Mouse (Mus musculus): ENCODE data around the gene Rplp0. TPM values are rescaled to one million over a fixed set of nuclear protein-coding genes. Genes with fewer than 3 reads are reported as not detected.

The Rplp0 gene
- polyA plus RNA-seq, 1 experiment = 2,538 TPM

- H3K4me1 ChIP-seq = peaks cover 96% of the 10 kb centered on the region
- TF ChIP-seq FLI1 (IDR thresholded peaks at IDR 0.05; ENCODE audit: low read length) = no peak
- TF ChIP-seq GATA1 (IDR thresholded peaks at IDR 0.05; ENCODE audit: borderline replicate concordance, low read length) = no peak
- no peak overlapping the region for H3K4me3 ChIP-seq (replicated peaks)
- no peaks in the 10 kb centered on the region for H3K9me3 ChIP-seq
- no peaks in the 10 kb centered on the region for H3K27me3 ChIP-seq (replicated peaks)
- peaks cover 44% of the 10 kb centered on the region for H3K36me3 ChIP-seq (replicated peaks; ENCODE audit: low read length)
Measured at GRCm38 (mm10) chr5:115526456-115527202, 32.6 kb upstream of the Rplp0 start.

GRCm38 (mm10) chr5:115528128-115528527 is 31.1 kb upstream of the Rplp0 start:
- Histone ChIP-seq H3K27me3 (replicated peaks) (no peaks in the 10 kb centered on the region), H3K4me1 (peaks cover 96% of the 10 kb centered on the region), H3K9me3 (no peaks in the 10 kb centered on the region), H3K36me3 (replicated peaks; ENCODE audit: low read length) (peaks cover 48% of the 10 kb centered on the region), H3K4me3 (replicated peaks) (peak overlapping the region; percentile 50)
- TF ChIP-seq FLI1 (IDR thresholded peaks at IDR 0.05; ENCODE audit: low read length) = no peak

GRCm38 (mm10) chr5:115529364-115529741 is 29.9 kb upstream of the Rplp0 start:
- Histone ChIP-seq H3K27me3 (replicated peaks) (no peaks in the 10 kb centered on the region), H3K4me1 (peaks cover 96% of the 10 kb centered on the region), H3K4me3 (replicated peaks) (peak overlapping the region; percentile 87), H3K36me3 (replicated peaks; ENCODE audit: low read length) (peaks cover 48% of the 10 kb centered on the region), H3K9me3 (no peaks in the 10 kb centered on the region)
- no peak for TF ChIP-seq GATA1 (IDR thresholded peaks at IDR 0.05; ENCODE audit: borderline replicate concordance, low read length)
- TF ChIP-seq FLI1 (IDR thresholded peaks at IDR 0.05; ENCODE audit: low read length) = no peak

- peaks cover 96% of the 10 kb centered on the region for H3K4me1 ChIP-seq
- H3K27me3 ChIP-seq (replicated peaks) = no peaks in the 10 kb centered on the region
- no peaks in the 10 kb centered on the region for H3K9me3 ChIP-seq
- H3K4me3 ChIP-seq (replicated peaks) = peak overlapping the region; percentile 87
- TF ChIP-seq FLI1 (IDR thresholded peaks at IDR 0.05; ENCODE audit: low read length) = no peak
- TF ChIP-seq GATA1 (IDR thresholded peaks at IDR 0.05; ENCODE audit: borderline replicate concordance, low read length) = no peak
- peaks cover 42% of the 10 kb centered on the region for H3K36me3 ChIP-seq (replicated peaks; ENCODE audit: low read length)
Measured at GRCm38 (mm10) chr5:115529742-115530446, 29.4 kb upstream of the Rplp0 start.

GRCm38 (mm10) chr5:115530447-115530809 is 28.8 kb upstream of the Rplp0 start:
- peak overlapping the region; percentile 87 for H3K4me3 ChIP-seq (replicated peaks)
- peaks cover 96% of the 10 kb centered on the region for H3K4me1 ChIP-seq

GRCm38 (mm10) chr5:115531671-115532270 is 27.5 kb upstream of the Rplp0 start:
- Histone ChIP-seq H3K4me1 (peaks cover 96% of the 10 kb centered on the region), H3K4me3 (replicated peaks) (peak overlapping the region; percentile 88), H3K27me3 (replicated peaks) (no peaks in the 10 kb centered on the region), H3K36me3 (replicated peaks; ENCODE audit: low read length) (peaks cover 23% of the 10 kb centered on the region), H3K9me3 (no peaks in the 10 kb centered on the region)
- no peak for TF ChIP-seq FLI1 (IDR thresholded peaks at IDR 0.05; ENCODE audit: low read length)
- TF ChIP-seq GATA1 (IDR thresholded peaks at IDR 0.05; ENCODE audit: borderline replicate concordance, low read length) = no peak

More at GRCm38 (mm10) chr5:115530447-115530809, 28.8 kb upstream of the Rplp0 start:
- no peak for TF ChIP-seq FLI1 (IDR thresholded peaks at IDR 0.05; ENCODE audit: low read length)
- no peak for TF ChIP-seq GATA1 (IDR thresholded peaks at IDR 0.05; ENCODE audit: borderline replicate concordance, low read length)
- peaks cover 37% of the 10 kb centered on the region for H3K36me3 ChIP-seq (replicated peaks; ENCODE audit: low read length)
- no peaks in the 10 kb centered on the region for H3K9me3 ChIP-seq
- H3K27me3 ChIP-seq (replicated peaks) = no peaks in the 10 kb centered on the region

- H3K4me1 ChIP-seq = peaks cover 94% of the 10 kb centered on the region
- no peak for TF ChIP-seq FLI1 (IDR thresholded peaks at IDR 0.05; ENCODE audit: low read length)
- TF ChIP-seq GATA1 (IDR thresholded peaks at IDR 0.05; ENCODE audit: borderline replicate concordance, low read length) = no peak
- H3K36me3 ChIP-seq (replicated peaks; ENCODE audit: low read length) = peaks cover 10% of the 10 kb centered on the region
- no peaks in the 10 kb centered on the region for H3K9me3 ChIP-seq
- H3K4me3 ChIP-seq (replicated peaks) = peak overlapping the region; percentile 75
- H3K27me3 ChIP-seq (replicated peaks) = no peaks in the 10 kb centered on the region
Measured at GRCm38 (mm10) chr5:115534290-115534731, 25.0 kb upstream of the Rplp0 start.

GRCm38 (mm10) chr5:115534856-115535255 is 24.4 kb upstream of the Rplp0 start:
- H3K9me3 ChIP-seq = no peaks in the 10 kb centered on the region
- peaks cover 10% of the 10 kb centered on the region for H3K36me3 ChIP-seq (replicated peaks; ENCODE audit: low read length)
- H3K27me3 ChIP-seq (replicated peaks) = no peaks in the 10 kb centered on the region
- peaks cover 88% of the 10 kb centered on the region for H3K4me1 ChIP-seq
- peak overlapping the region; percentile 75 for H3K4me3 ChIP-seq (replicated peaks)
- no peak for TF ChIP-seq FLI1 (IDR thresholded peaks at IDR 0.05; ENCODE audit: low read length)

- Histone ChIP-seq H3K36me3 (replicated peaks; ENCODE audit: low read length) (peaks cover 12% of the 10 kb centered on the region), H3K9me3 (no peaks in the 10 kb centered on the region), H3K4me3 (replicated peaks) (peak overlapping the region; percentile 75), H3K4me1 (peaks cover 87% of the 10 kb centered on the region), H3K27me3 (replicated peaks) (no peaks in the 10 kb centered on the region)
- TF ChIP-seq GATA1 (IDR thresholded peaks at IDR 0.05; ENCODE audit: borderline replicate concordance, low read length) (no peak), FLI1 (IDR thresholded peaks at IDR 0.05; ENCODE audit: low read length) (no peak)
Measured at GRCm38 (mm10) chr5:115535635-115536034, 23.6 kb upstream of the Rplp0 start.
